Mouse (Mus musculus): ENCODE measurements around the gene Ssx2ip.

Ssx2ip gene

GRCm38 (mm10) chr3:146436114-146436513, 31.7 kb downstream of the Ssx2ip start:
- DNase-seq (ENCODE audit: low spot score), result no peak

GRCm38 (mm10) chr3:146440011-146440410, 35.6 kb downstream of the Ssx2ip start:
- no peak for DNase-seq (ENCODE audit: low spot score)

GRCm38 (mm10) chr3:146440422-146440821, 36.0 kb downstream of the Ssx2ip start:
- no peak for DNase-seq (ENCODE audit: low spot score)

GRCm38 (mm10) chr3:146442484-146442883, 38.0 kb downstream of the Ssx2ip start:
- no peak for DNase-seq (ENCODE audit: low spot score)

- peak; percentile 23 for DNase-seq (ENCODE audit: low spot score)
Observed at GRCm38 (mm10) chr3:146442936-146443335, 38.5 kb downstream of the Ssx2ip start.

GRCm38 (mm10) chr3:146443380-146443779, 38.9 kb downstream of the Ssx2ip start:
- DNase-seq (ENCODE audit: low spot score), result no peak

GRCm38 (mm10) chr3:146444880-146445279, 40.4 kb downstream of the Ssx2ip start:
- no peak for DNase-seq (ENCODE audit: low spot score)

- no peak for DNase-seq (ENCODE audit: low spot score)
Observed at GRCm38 (mm10) chr3:146447156-146447555, 42.7 kb downstream of the Ssx2ip start.

- DNase-seq (ENCODE audit: low spot score), result no peak
Observed at GRCm38 (mm10) chr3:146447598-146447997, 43.2 kb downstream of the Ssx2ip start.

GRCm38 (mm10) chr3:146448372-146448771, 43.9 kb downstream of the Ssx2ip start:
- DNase-seq (ENCODE audit: low spot score), result no peak

- no peak for DNase-seq (ENCODE audit: low spot score)
Observed at GRCm38 (mm10) chr3:146448969-146449368, 44.5 kb downstream of the Ssx2ip start.

- no peak for DNase-seq (ENCODE audit: low spot score)
Observed at GRCm38 (mm10) chr3:146449745-146450250, 45.4 kb downstream of the Ssx2ip start, which contains the start of gene Ctbs. Gene Ctbs, plus strand, starts transcription at chr3:146449795.

GRCm38 (mm10) chr3:146450371-146450841, 46.0 kb downstream of the Ssx2ip start:
- peak; percentile 92 for DNase-seq (ENCODE audit: low spot score)

GRCm38 (mm10) chr3:146451375-146451774, 46.9 kb downstream of the Ssx2ip start:
- DNase-seq (ENCODE audit: low spot score), result no peak

GRCm38 (mm10) chr3:146462939-146463338, 58.5 kb downstream of the Ssx2ip start:
- DNase-seq (ENCODE audit: low spot score), result no peak

- no peak for DNase-seq (ENCODE audit: low spot score)
Observed at GRCm38 (mm10) chr3:146469226-146469625, 64.8 kb downstream of the Ssx2ip start.

GRCm38 (mm10) chr3:146472657-146473056, 68.2 kb downstream of the Ssx2ip start:
- no peak for DNase-seq (ENCODE audit: low spot score)

GRCm38 (mm10) chr3:146473741-146474140, 69.3 kb downstream of the Ssx2ip start:
- DNase-seq (ENCODE audit: low spot score), result no peak

- DNase-seq (ENCODE audit: low spot score), result no peak
Observed at GRCm38 (mm10) chr3:146474428-146474827, 70.0 kb downstream of the Ssx2ip start.

- DNase-seq (ENCODE audit: low spot score), result no peak
Observed at GRCm38 (mm10) chr3:146482044-146482443, 77.6 kb downstream of the Ssx2ip start.

- DNase-seq (ENCODE audit: low spot score), result no peak
Observed at GRCm38 (mm10) chr3:146486464-146486863, 82.0 kb downstream of the Ssx2ip start.
